Mouse (Mus musculus) brain, embryonic 18.5 days (tissue): ENCODE data around the gene Trnp1.
"Not testable (repeated sequence)": the region's sequence is repeated elsewhere in the genome, so short reads cannot be mapped to it uniquely, and the experiment has no call there.

ENCODE experiments used
- DNase-seq: peaks from one replicate; pipeline ENCODE4 v3.0.0-alpha.2; 2012; ENCODE audit warnings: low read depth, low spot score

Trnp1 gene

GRCm38 (mm10) chr4:133498160-133498724 is at the start of gene Trnp1:
Gene Trnp1 (minus strand): TSS chr4:133498550.
- peak; percentile 72 for DNase-seq

DNA sequence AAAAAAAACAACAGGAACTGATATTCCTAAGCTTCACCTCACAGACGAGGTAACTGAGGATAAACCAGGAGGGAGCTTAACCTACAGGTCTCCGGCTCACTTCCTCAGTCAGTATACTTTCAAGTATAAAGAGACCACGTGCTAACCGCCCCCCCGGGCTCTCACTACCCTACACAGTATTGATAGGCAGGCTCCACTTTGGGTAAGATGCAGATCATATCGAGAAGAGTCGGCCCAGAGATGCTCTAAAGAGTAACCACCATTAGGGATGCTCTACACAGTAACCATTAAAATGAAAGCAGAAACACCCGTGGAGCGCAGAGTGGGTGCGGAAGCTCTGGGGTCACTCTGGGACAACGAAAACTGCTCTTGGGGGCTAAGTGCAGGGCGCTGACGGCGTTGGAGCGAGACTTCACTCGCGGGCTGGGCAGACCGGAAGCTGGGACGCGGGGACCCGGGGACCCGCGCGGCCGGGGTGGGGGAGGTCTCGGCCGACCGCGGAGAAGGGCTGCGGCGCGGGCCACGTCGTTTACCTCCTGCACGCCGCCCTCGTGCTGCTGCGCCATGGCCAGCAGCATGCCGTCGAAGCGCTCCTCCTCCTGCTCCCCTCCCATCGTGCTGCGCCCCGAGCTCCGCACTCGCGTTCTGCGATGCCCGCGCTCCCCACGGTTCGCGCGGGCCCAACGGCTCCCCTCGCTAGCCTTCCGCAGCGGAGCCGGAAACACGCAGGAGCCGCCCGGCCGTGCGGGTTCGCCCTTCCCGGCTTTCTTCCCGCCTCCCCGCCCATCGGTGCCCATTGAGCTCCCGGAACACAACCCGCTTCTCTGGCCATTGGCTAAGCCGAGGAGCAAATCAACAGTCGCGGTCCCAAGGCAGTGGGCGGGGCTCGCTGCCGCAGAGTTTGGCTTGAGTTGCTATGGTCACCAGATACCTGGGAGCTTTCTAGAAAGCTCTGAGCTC is 47.2 kb upstream of the Trnp1 start, which contains the start of gene Nudc:
Gene Nudc (minus strand): TSS at position 725 of the 960 bp plus-strand sequence.
- DNase-seq, result peak; percentile 91

GRCm38 (mm10) chr4:133536652-133537051 is 38.3 kb upstream of the Trnp1 start:
- DNase-seq, result no peak

- DNase-seq, result no peak
Observed at GRCm38 (mm10) chr4:133536081-133536480, 37.7 kb upstream of the Trnp1 start.

GRCm38 (mm10) chr4:133532777-133533176 is 34.4 kb upstream of the Trnp1 start:
- no peak for DNase-seq

DNA sequence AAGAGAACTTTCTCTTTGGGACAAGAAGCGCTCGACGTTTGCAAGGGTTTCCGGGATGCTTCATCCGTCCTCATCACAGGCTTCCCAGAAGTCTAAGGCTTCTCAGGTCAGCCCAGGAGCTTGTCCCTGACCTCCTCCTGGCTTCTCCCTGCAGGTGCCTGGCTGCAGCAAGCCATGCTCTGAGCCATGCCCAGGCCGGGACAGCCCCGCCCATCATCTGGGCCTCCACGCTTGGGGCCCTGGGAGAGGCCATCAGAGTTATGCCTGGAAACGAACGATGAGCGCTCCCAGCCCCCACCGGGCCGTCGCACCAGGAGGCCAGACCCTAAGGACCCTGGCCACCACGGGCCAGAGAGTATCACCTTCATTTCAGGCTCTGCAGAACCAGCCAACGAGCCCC is 29.4 kb upstream of the Trnp1 start:
- no peak for DNase-seq

DNA sequence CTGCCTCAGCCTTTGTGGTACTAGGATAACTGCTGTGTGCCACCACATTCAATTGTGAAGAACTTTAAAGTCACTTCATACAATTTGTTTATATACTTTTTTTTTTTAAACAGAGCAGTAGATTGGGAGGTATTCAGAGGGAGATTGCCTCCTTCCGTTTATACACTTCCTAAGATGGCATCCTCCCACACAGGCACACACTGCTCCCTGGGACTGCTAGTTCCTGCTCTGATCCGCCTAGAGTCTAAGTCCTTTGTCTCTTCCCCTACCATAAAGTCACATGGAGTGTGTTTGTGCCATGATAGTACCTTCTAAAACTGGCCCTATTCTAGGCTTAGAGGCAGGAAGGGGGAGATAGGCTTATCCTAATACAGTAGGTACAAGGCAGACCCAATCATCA is 23.2 kb upstream of the Trnp1 start:
- no peak for DNase-seq

GRCm38 (mm10) chr4:133519369-133519665 is 21.0 kb upstream of the Trnp1 start:
- DNase-seq, result no peak

DNA sequence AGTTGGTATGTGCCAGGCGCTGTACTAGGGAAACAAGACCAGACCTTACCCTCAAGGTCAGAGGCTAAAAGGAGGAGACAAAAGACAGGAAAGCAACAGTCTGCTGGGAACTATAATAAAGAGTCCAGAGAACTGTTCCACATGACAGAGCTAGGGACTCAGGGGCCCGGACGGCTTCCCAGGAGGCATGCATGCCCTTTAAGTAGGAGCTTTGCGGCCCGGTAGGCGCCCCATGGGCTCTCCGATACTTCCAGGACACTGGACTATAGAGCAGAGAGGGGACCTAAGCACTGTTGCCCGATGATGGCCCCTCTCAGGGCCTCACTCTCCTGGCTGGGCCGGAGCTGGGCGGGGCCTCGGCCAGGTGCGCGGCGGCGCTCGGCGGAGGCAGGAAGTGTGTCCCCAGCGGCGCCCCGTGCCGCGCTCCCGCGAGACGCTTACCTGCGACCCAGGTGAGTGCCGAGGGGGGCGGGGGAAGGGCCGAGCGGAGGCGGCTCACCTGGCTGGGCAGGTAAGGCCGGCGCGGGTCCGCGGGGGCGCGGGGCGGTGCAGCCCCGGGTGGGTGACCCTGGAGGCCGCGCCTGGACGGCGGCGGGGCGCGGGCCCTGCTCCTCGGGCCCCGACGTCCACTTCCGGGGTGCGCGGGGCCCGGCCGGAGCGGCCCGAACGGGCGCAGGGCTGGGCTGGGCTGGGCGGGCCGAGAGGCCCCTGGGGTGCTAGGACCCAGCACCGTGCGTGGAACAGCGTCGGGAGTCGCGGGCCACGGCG is 20.4 kb upstream of the Trnp1 start, which contains the start of gene Kdf1:
Gene Kdf1 (plus strand): TSS at position 363 of the 768 bp plus-strand sequence.
- no peak for DNase-seq

DNA sequence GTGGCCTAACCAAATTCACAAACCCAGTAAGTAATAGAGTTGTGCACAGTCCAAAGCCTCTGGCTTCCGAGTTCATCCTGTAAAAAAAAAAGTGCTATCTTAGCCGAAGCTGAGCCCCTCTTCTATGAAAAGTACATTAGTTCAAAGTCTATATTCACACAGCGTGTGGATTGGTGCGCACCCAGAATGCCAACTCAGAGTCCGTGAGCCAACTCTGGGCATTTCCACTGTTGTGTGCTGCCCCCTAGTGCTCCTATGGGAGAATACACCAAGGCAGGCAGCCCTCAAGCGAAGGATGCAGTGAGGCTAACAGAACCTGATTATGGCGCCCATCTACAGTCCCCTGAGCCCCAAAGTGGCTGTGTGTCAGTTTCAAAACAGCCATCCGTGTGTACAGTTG is 14.6 kb upstream of the Trnp1 start:
- no peak for DNase-seq

- not testable (repeated sequence) for DNase-seq
Observed at GRCm38 (mm10) chr4:133512511-133512910, 14.2 kb upstream of the Trnp1 start.

DNA sequence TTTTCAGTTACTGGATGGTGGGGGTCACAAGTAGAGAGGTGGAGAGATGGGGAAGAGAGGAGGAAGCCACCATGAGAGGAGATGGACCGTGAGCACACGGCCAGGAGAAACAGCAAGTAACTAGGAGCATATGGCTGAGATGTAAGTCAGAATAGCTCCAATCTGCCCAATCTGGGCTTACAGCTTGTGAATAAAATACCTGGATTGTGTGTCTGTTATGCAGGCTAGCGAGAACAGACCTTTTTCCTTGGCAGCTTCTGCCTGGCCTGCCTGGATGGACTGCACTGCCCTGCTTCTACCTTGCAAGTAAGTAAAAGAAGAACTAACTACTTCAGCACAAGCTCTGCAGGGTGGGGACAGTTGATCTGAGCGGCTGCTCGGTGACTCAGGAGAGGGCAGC is 12.7 kb upstream of the Trnp1 start:
- DNase-seq, result no peak

DNA sequence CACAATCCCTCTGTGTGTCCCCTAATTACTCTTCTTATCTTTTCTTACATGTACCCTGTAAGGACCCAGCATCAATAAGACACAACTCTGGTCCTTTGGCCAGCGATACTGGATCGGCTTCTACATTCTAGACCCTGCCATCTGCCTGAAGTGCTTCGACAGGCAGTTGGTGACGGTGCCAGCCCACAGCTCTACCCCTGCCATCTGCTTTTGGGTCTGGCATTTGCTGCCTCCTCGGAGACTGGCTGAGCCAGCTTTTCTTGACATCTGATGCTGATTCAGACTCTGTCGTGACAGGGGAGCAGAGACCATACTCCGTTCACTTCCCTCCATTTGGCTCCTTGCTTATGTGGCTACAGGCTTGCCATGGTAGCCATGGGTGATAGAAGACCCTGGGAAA is 10.6 kb upstream of the Trnp1 start:
- peak; percentile 64 for DNase-seq

- no peak for DNase-seq
Observed at GRCm38 (mm10) chr4:133506573-133506972, 8.2 kb upstream of the Trnp1 start.

- DNase-seq, result no peak
Observed at GRCm38 (mm10) chr4:133504755-133505485, 6.6 kb upstream of the Trnp1 start.

DNA sequence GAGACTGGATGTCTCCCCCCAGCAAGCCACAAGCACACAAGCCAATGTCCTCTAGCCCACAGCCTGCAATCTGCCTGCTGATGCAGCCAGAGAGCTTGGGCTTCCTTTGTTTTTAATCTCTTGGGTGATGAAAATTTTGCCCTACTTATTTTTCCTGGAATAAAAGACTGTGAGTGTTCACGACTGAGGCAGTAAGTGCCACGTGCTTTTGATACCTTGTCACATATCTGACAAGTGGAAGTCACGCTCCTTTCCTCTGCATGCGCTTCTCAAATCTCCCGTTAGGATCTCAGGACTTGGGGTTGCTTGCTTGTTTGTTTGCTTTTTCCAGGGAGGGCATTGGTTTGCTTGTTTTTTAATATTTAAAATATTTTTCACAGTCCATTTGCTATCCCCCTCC is 6.0 kb upstream of the Trnp1 start:
- no peak for DNase-seq

DNA sequence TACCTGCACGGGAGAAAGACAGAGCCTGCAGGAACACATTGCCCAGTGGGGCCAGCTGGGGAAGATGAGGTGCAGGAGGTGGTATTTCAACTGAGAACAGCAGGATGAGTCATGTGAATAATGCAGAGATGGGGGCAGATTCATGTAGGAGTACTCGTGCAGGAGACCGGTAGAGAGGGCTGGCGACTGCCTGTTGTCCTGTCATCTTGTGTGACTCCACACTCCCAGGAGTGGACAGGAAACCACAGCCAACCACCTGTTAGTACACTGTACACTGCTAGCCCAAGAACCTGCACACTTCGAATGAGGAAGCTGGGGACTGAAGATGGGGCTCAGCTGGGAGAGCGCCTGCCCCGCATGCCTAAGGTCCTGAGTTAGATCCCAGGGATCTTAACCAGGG is 3.2 kb upstream of the Trnp1 start:
- no peak for DNase-seq

- no peak for DNase-seq
Observed at GRCm38 (mm10) chr4:133497461-133498159, 740 bp downstream of the Trnp1 start.

GRCm38 (mm10) chr4:133496738-133497445 is 1.5 kb downstream of the Trnp1 start:
- no peak for DNase-seq

DNA sequence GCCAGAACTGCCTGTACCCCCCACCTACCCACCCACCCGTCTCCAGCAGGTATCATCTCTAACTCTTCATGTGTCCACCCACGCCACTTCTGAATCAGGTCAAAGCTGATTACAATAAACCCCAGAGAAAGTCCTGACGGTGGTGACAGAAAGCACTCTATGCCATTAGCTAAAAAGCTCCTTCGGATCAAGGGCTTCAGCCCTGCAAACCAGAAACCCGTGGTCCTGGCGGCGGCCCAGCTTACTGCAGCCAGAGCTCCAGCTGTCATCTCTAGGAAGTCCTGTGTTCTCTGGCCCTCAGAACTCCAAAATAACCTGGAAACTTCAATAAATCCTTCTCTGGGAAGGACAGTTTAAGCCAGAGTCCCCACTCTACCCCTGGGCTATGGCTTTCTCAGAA is 2.6 kb downstream of the Trnp1 start:
- no peak for DNase-seq
